Mouse (Mus musculus) 3134 (cell line): Measurements from ENCODE around the gene Ddn.

Source experiments
- DNase-seq: peaks from one replicate; pipeline ENCODE4 v3.0.0-alpha.2; 2011; ENCODE audit warnings: low spot score; ENCODE audit not compliant: insufficient read length; ENCODE audit errors: extremely low read depth

Ddn gene

DNA sequence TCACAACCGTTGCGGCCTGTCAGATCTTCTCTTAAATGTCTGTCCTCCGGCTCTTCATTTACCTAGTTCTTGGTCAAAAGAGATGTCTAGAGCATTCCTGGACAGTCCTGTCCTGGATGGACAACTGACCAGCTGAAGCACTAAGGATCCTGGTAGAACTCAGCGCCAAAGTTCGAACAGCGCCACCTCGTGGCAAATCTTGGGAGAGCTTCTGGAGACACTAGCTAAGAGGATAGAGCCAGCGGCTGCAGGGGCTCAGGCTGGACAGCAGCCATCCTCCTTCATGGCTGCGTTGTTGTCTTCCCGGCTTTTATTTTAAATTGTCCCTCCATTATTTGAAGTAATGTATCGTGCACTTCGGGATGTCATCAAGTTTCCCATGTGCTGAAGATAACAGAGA lies 9.9 kb downstream of the Ddn start:
- DNase-seq = no peak

DNA sequence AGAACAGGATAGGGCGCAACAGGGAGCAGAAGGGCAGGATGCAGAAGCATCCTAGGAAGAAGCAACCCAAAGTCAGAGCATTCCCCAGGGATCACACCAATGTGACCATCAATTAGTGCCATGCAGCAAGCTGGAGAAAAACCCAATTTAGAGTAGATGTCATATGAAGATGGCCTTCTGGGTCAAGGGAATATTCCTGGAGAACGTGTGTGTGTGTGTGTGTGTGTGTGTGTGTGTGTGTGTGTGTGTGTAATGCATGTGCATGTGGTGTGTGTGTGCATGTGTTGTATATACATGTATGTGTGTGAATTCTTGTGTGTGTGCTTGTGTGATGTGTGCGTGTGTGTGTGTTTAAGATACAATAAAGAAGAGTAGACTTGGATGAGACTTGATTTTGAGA lies 10.4 kb downstream of the Ddn start:
- no peak for DNase-seq

DNA sequence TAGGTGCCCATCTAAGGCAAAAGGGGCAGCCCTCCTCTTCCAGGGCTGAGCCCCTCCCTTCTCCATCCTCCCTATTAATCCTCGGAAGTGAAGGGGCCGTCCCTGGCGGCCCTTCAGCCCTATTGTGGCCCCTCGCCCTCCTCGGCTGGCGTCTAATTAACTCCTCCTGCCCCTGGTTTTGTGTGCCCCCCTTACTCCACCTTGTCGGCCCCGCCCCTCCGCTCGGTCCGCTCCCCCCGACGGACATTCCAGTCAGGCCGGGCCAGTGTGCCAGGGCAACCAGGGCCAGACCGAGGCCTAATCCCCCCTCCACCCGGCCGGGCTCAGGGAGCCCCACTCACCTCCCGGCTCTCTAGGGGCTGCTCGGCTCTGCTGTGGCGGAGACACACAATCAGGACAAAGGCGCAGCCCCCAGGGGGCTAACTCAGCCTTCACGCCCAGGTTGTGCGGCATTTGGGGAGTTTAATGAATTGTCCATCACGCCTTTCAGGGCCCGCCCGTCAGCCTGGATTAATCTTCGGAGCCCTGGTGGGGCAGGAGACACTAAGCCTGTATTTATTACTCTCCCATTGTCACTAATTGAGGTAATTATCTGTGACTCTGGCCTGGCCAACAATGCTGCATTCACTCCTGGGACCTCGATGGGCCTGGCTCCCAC lies 11.3 kb downstream of the Ddn start:
- no peak for DNase-seq

DNA sequence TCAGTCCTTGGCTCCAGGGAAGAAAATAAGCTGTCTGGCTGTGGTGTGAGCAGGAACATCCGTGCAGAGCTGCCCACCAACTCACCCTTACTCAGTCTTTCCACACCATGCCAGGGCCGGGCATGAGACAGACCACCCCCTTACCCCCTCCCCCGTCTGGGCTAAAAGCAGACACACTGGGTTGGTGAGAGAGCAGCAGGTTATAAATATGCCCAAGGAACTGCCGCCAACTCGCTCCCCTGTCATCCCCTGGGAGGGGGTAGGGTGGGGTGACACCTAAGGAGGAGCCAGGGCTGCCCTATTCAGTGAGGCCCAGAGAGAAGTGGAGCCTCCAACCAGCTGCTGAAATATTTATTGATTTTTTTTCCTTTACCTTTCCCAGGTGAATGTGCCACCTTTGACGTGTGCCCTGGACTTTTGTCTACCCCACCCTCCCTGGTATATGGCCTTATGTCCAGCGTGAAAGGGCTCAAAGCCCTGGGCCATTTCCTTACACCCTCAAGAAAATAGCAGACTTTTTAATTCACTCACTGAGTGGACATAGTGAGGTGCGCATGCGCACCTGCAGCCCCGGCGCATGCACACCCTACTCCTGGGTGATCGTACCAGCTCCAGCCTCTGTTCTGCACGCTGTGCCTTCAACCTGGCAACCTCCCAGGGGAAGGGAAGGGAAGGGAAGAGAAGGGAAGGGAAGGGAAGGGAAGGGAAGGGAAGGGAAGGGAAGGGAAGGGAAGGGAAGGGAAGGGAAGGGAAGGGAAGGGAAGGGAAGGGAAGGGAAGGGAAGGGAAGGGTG lies 12.3 kb downstream of the Ddn start:
- DNase-seq = no peak

GRCm38 (mm10) chr15:98793141-98793698 lies 16.1 kb downstream of the Ddn start:
- no peak for DNase-seq

DNA sequence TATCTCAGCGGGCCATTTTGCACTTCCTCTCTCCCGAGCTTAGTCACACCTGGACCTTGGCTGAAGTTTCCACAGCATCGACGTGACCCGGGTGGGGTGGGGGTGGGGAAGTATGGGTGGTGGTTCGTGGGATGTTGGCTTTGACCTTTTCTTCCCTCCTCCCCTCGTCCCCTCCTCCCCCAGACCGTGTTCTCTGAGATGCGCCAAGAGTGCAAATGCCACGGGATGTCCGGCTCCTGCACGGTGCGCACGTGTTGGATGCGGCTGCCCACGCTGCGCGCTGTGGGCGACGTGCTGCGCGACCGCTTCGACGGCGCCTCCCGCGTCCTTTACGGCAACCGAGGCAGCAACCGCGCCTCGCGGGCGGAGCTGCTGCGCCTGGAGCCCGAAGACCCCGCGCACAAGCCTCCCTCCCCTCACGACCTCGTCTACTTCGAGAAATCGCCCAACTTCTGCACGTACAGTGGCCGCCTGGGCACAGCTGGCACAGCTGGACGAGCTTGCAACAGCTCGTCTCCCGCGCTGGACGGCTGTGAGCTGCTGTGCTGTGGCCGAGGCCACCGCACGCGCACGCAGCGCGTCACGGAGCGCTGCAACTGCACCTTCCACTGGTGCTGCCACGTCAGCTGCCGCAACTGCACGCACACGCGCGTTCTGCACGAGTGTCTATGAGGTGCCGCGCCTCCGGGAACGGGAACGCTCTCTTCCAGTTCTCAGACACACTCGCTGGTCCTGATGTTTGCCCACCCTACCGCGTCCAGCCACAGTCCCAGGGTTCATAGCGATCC lies 16.9 kb downstream of the Ddn start:
- DNase-seq = no peak

DNA sequence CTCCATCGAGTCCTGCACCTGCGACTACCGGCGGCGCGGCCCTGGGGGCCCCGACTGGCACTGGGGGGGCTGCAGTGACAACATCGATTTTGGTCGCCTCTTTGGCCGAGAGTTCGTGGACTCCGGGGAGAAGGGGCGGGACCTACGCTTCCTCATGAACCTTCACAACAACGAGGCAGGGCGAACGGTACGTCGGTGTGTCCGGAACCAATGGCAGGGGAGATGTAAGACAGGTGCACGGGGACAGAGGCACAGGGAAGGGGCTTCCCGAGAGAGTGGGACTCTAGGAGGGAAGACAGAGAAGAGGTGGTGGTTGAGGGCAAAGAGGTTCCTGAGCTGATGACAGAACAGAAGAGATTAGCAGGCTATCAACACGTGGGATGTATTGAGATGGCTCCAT lies 17.5 kb downstream of the Ddn start:
- DNase-seq = no peak

- DNase-seq = no peak
These were observed 18.1 kb downstream of the Ddn start for GRCm38 (mm10) chr15:98791221-98791620.

DNA sequence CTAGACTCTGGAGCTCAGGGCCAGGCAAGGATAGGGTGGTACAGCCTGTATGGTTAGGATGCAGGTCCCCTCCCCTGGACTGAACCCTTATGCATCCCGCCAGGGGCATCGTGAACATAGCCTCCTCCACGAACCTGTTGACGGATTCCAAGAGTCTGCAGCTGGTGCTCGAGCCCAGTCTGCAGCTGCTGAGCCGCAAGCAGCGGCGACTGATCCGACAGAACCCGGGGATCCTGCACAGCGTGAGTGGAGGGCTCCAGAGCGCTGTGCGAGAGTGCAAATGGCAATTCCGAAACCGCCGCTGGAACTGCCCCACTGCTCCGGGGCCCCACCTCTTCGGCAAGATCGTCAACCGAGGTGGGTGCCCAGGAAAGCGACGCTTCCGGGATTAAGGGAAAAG lies 18.5 kb downstream of the Ddn start:
- DNase-seq = no peak

DNA sequence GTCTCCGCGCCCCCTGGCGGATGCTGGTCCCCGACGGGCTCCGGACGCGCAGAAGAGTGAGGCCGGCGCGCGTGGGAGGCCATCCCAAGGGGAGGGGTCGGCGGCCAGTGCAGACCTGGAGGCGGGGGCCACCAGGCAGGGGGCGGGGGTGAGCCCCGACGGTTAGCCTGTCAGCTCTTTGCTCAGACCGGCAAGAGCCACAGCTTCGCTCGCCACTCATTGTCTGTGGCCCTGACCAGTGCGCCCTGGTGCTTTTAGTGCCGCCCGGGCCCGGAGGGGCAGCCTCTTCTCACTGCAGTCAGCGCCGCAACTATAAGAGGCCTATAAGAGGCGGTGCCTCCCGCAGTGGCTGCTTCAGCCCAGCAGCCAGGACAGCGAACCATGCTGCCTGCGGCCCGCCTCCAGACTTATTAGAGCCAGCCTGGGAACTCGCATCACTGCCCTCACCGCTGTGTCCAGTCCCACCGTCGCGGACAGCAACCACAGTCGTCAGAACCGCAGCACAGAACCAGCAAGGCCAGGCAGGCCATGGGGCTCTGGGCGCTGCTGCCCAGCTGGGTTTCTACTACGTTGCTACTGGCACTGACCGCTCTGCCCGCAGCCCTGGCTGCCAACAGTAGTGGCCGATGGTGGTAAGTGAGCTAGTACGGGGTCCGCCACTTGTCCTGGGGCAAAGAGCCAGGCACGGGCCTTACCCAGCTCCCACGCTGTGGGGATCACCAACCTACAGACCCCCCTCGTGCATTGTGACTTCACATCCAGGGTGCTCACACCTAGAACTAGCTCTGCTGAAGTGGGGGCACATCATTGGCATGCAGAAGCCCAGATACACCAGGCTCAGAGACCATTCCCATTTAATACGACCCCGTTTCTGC lies 19.4 kb downstream of the Ddn start, which contains the start of gene Wnt1:
TSS of gene Wnt1 (plus strand) at position 197 of the 875 bp plus-strand sequence.
- DNase-seq = no peak

DNA sequence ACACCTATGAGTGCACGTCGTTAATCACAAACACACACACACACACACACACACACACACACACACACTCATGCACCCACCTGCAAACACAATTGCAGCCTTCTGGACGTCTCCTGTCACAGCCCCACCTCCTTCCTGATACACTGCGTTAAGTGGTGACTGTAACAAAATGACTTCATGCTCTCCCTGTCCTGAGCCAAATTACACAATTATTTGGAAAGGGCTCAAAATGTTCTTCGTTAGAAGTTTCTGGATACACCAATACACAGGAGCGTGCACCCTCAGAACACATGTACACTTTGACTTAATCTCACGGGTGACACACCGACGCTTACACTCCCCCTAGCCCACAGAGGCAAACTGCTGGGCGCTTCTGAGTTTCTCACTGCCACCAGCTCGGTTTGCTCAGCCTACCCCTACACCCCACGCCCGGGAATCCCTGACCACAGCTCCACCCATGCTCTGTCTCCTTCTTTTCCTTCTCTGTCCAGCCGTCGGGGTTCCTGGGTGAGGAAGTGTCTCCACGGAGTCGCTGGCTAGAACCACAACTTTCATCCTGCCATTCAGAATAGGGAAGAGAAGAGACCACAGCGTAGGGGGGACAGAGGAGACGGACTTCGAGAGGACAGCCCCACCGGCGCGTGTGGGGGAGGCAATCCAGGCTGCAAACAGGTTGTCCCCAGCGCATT lies 20.2 kb downstream of the Ddn start:
- peak; percentile 61 for DNase-seq

- no peak for DNase-seq
These were observed 21.4 kb downstream of the Ddn start for GRCm38 (mm10) chr15:98787930-98788329.

- DNase-seq = no peak
These were observed 23.5 kb downstream of the Ddn start for GRCm38 (mm10) chr15:98785744-98786143.

GRCm38 (mm10) chr15:98781166-98781565 lies 28.1 kb downstream of the Ddn start:
- no peak for DNase-seq

- peak; percentile 90 for DNase-seq
These were observed 28.7 kb downstream of the Ddn start for GRCm38 (mm10) chr15:98780573-98780972.

DNA sequence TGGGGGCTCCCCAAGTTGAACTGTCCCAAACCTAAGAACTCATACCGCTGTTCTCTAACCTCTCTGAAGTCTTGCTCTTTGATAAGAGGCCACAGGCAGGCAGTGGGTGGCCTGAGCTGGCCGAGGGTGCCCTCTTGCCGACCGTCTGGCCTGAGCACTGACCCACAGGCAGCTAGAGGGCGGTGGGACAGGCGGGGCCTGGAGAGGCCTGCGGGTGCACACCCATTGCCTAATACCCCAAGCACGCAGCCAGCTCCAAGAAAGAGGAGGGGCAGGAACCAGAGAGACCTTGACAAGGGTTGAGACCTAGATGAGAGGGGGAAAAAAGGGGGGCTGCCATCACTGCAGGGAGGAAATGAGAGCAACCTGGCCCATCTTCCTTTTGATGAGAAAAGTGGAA lies 29.2 kb downstream of the Ddn start:
- DNase-seq = peak; percentile 86

DNA sequence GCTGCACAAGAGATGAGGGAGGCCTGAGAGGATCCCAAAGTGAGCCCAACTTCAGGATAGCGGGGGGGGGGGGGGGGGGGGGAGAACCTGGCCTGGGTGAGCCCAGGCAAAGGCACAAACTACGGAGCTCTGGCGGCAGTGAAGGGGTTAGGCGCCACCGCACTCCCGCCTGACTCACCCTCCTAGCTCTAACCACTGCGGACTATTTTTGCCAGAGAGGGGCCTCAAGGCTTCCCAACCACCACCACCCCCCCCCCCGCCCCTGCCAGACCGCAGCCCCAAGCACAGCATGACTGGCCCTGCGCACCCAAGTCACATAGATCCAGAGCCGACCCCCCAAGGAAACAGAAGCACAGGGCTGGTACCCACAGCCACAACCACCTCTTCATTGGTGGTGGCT lies 30.5 kb downstream of the Ddn start:
- DNase-seq = peak; percentile 69

DNA sequence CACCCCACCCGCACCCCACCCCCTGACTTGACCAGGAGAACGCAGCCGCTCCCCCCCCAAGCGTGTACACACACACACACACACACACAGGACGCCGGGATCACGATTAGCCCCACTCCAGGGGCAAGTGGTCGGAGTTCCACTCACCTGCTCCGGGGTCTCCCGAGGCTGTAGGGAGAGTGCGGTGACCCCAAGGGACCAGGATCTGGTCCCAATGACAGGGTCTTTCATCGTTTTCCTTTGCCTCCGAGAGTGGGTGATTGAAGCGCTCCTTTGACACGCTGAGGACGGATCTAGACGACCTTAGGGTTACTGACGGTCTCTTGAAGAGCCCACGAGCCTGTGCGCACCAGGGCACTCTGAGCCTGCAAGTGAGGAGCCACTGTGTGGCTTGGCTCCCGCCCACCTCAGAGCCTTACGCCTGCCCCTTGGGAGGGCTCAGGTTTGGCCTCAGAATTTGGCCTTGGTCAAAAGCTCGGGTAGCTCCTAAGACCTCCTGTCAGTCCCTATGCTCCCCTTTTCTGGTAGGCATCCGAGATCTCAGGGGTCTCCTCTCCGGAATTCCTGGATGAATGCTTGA lies 31.0 kb downstream of the Ddn start:
- DNase-seq = peak; percentile 66

DNA sequence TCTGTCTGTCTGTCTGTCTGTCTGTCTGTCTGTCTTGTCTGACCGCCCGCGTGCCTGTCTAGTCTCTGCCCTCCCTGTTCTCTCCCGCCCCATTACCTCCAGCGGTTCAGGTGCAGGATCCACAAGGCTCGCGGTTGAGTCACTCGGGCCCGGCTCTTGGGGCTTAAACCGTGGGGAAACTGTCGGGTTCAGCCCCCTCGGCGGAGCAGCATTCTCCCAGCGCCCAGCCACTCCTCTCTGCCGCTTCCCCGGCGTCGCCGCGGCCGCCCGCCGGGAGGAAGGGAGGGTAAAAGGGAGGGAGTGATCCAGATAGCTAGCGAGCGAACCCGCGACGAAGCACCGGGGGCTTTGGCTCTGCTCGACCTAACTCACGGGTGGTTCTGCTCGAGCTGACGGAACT lies 31.5 kb downstream of the Ddn start, which contains the start of gene Wnt10b:
TSS of gene Wnt10b (minus strand) at position 389 of the 400 bp plus-strand sequence.
- DNase-seq = peak; percentile 52
